Mouse (Mus musculus) mesoderm, embryonic 11.5 days (tissue): Measurements from ENCODE around the gene Gm45716.

Experiments
- DNase-seq: peaks from one replicate; pipeline ENCODE4 v3.0.0-alpha.2; 2012; ENCODE audit warnings: low read depth, low spot score

Gm45716 gene

GRCm38 (mm10) chr11:90214246-90214645 lies 26.8 kb downstream of the Gm45716 start:
- no peak for DNase-seq

GRCm38 (mm10) chr11:90220022-90220645 lies 32.7 kb downstream of the Gm45716 start:
- no peak for DNase-seq

GRCm38 (mm10) chr11:90220750-90221149 lies 33.3 kb downstream of the Gm45716 start:
- DNase-seq = no peak

DNA sequence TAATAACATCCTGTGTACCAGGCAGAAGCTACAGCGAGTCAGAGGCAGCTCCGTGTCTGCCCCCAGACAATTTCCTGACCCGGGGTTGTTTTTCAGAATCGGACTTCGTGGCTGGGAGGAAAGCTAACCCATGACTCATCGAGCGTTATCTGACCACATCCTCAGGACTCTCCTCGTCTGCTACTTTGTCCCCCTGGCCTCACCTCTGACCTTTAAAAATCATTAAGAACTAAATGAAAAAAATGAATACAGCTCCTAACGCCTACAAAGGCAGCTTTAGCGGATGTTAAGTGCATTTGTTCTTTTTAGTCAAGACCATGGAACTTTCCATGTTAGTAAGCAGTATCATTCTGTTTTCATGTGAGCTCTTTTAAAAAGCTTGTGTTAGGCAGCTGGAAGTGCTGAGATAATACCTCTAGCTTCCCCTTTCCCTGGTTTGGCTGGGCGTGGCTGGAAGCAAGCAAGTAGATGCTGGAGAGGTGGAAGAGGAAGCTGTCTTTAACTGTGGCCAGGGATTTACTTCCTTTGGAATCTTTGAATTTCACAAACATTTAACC lies 37.5 kb downstream of the Gm45716 start:
- DNase-seq = no peak

DNA sequence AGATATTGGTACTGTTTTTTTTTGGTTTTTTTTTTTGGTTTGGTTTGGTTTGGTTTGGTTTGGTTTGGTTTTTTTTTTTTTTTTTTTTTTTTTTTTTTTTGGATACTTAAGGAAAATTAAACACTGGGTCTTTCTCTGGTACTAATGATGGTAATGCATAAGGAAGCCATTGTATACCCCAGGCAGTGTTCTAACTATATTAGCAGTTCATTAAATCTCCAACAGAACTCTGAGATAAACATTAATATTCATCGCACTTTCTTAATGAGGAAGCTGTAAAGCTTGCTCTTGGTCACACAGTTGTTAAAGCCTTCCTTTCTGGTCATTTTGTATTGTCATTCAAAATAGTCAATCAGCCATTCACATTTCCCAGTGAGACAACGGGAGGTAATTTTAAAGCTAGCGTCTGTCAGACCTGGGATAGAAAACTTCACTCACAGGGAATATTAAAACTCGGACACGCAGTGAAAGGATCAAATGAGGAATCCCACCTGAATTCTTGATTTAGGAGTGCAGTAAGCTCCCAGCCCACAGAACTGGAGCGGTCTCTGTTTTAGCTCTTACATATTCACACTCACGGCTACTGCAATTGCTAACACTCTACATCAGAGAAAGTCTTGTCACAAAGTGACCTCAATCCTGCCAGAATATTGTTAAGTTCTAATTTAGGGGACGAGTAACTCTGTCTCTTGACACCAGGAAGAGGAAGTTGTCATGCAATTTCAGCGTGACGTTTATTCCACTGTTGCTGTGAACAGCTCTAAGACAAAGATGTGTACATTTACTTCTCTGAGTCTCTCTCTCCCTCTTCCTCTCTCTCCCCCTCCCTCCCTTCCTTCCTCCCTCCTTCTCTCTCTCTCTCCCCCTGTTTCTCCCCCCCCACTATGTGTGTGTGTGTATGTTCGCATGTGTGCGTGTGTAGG lies 39.8 kb downstream of the Gm45716 start:
- DNase-seq = no peak

GRCm38 (mm10) chr11:90228251-90228949 lies 40.9 kb downstream of the Gm45716 start:
- DNase-seq = no peak

DNA sequence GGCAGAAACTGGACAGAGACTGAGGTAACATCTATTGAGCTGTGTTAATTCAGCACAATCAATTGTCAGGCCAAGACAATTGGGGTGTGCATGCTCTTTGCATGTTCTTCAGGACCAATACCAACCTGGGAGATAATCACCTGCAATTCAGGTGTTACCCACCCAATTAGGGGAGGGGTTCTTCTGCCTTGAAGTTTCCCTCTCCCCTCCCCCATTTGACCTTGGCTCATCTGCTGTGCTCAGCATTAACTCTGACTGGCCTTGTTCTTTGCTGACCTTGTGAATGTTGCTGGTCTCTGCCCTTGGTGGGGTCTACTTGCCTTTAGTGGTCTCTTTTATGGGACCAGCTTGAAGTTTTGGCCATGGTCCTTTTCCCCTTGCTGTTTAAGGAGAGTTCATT lies 42.3 kb downstream of the Gm45716 start:
- DNase-seq = no peak

DNA sequence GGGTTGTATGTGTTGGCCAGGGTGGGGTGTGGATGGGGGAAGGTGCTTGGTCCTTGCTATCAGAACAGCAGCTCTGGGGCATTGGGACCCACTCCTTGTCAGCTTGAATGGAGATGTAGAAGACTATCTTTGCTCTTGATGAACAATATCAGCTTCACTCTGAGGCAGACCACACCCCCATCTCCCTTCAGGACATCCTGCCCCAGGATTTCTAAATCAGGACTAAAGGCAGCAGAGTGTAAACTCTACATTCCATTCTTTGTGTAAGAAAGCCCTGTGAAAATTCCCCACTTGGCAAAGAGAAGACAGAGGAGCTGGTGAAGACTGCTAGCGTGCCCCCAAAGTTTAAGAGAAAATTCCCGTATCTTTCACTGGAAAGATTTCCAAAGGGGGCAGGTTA lies 43.2 kb downstream of the Gm45716 start:
- DNase-seq = no peak

DNA sequence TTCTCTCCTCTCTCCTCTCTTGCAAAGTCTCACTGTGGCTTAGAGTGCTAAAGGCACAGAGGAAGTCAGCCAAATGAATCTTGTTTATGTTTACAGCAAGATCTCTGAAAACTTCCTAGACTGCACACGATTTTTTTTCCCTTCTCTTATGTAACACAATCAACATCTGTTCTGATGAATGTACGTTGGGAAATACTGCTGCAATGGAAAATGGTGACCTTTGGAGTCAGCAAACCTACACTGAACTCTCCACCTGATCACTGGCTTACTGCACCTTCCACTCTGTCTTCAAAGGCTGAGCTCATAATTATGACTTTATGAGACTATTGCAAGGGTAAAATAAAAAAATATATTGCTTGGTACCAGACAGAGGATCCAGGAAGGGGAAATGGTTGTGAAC lies 44.1 kb downstream of the Gm45716 start:
- DNase-seq = no peak

DNA sequence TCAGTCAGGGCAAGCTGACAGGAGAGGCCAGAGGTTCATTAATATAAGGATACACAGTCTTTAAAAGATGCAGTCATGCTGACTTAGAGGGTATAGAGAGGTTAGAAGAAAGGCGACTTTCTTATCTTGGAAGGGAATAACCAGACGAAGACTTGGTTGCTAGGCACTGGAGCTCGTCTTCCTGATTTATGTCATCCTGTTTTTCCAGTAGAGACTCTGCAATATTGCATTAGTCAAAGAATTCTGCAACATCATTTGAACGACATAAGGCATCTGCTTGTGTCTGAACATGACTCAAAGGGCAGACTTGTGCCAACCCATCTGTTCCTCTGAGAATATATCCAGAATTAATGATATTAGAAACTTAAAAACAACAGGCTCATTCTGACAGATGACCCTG lies 45.2 kb downstream of the Gm45716 start:
- DNase-seq = peak; percentile 19

DNA sequence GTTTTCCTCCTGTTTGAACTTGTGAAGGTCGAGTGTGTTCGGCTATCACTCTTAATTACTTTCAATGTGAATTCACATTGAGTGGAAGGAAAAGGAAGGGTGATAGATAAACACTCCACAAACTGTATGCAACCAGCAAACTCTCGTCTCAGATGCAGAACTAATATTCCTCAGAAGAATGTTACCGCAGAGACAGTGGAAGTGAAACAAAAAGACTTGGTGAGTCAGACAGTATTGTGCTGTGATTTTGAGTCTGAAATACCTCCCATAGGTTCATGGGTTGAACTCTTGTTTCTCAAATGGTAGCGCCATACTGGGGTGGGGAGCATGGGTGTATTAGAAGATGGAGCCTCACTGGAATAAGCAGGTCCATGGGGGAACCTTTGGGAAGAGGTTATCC lies 47.7 kb downstream of the Gm45716 start:
- no peak for DNase-seq

DNA sequence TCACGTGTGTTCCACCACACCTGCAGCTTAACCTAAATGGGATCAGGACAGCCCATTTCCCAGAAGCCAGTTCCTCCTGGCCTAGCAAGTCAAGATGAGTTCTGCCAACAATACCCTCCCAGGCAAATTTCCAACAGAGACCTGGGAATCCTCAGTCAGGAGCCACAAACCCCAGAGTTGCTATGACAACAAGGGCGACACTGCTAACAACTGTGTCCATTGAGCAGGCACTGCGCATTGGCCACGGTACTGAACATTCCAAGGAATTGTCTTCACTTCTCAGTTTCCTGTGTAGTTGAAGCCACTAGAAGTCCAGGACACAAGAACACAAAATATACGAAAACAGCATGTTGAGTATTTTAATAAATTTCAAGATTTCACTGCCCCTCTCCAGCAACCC lies 50.1 kb downstream of the Gm45716 start:
- DNase-seq = peak; percentile 43

GRCm38 (mm10) chr11:90238657-90239056 lies 51.2 kb downstream of the Gm45716 start:
- DNase-seq = no peak

DNA sequence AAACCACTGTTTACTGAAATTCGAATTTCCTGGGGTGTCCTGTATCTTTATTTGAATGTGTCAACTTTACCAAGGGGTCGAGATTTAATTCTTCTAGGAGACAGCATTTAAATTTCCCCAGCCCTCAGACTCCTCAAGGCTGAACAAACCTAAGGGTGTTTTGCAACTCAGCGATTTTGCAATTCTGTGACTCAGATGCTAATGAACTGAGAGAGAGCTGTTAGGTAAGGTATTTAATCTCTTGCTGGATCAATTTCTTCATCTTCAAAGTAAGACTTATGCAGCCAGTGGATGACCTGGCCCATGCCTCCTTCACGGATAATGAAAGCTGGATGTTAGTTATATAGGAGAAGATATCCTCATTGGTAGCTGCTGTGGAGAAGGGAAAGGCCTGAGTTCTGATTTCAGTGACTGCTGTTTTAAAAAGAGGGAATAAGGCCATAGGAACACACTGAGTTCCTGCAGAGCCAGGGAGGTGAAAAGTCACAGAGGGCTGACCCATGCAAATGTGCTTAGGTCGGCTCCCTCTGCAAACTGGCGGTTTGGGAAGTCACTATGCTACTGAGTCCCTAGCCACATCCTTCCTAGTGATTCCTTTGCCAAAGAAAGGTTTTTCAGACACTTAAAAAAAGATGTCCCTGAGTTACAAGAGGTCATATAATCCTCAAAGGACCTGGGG lies 53.3 kb downstream of the Gm45716 start:
- DNase-seq = no peak

DNA sequence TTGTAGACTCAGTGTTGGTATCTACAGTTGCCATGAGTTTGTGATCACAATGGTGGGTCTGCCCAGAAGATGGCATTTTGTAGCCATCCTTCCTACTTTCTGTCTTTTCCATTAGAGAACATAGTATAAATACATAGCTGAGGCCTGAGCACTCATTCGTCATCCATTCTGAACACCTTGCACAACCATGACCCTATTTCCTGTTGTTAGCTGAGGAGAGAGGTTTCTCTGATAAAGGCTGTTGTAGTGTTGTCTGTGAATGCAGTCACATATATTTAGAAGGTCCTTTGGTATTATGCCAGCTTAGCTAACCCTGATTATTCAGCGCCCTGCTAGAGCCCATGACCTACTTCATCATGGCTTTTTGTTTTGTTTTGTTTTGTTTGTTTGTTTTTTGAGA lies 54.4 kb downstream of the Gm45716 start:
- DNase-seq = no peak

GRCm38 (mm10) chr11:90243300-90243699 lies 55.8 kb downstream of the Gm45716 start:
- no peak for DNase-seq

- DNase-seq = no peak
These were observed 58.1 kb downstream of the Gm45716 start for GRCm38 (mm10) chr11:90245630-90246029.

DNA sequence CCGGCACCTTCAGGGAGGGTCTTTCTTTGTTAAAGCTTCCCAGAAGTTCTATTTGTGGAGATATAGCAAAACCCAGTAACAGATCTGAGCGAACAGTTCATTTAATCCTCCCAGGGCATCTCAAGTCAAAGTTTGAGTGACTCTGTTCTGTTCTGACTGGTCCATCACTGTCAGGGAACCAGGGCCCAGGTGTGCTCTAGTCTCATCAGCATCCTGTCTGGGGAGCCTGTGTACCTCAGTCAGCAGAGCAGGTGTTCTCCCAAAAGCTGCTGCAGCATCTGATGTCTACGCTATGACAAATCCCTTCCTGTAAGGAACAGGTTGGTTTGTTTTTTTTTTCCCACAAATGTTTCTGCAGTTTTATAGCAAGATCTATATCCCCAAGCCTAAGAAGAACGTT lies 59.2 kb downstream of the Gm45716 start:
- no peak for DNase-seq

- DNase-seq = no peak
These were observed 60.3 kb downstream of the Gm45716 start for GRCm38 (mm10) chr11:90247793-90248192.

DNA sequence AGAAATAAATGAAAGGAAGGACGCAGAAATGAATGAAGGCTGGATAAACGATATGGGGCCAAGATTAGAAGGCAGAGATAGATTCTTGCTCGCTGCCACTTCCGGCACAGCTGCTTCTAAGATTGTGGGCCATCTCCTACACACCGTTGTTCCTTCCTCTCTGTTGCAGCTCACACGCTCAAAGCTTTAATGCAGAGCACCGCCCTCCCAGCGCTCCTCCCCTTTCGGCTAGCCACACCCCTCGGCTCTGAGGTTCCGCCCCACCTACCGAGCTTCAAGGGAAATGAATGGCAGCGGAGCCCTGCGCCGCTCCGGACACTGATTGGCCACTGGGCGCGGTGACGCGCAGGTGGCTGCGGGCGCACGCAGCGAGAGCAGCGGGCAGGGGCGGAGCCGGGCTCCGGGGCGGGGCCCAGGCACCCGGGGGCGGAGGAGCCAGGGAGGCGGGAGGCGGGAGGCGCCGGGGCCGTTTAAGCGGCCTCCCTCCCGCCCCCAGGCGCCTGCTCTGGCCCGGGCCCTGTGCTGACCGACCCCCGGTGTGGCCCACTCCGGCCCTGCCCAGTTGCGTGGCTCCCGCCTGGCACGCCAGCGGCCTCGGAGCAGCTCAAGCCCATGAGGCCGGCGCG lies 61.7 kb downstream of the Gm45716 start, which contains the start of gene Mmd:
Gene Mmd, plus strand, starts transcription at position 432 of the 626 bp plus-strand sequence.
- peak; percentile 99 for DNase-seq

DNA sequence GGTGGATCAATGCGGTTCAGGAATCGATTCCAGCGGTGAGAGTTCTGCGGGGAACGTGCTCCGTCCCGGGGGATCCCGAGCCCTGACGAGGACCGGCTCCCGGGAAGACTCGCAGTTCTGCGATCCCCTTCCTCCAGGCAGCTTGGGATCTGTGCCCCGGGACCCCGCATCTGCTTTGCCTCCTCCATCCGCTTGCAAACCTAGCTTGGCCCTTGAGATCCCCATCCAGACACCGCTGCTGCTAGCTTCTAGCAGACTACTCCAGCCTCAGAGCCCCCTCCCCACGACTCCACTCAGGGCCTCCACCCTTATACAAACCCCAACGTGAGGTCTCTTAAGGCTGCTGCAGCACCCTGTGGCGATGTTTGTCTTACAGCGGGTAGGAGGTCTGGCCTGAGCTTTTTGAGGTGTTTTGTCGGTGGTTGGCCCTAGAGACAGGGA lies 62.2 kb downstream of the Gm45716 start:
- no peak for DNase-seq
